Mouse (Mus musculus) hematopoietic stem cell, adult 5-6 weeks (primary cell): Measurements from ENCODE around the gene Agtr1b. TPM values are rescaled to one million over a fixed set of nuclear protein-coding genes. Genes with fewer than 3 reads are reported as not detected.

Experiments
- total RNA-seq: library from RNA; stranded (forward); fragments of 172-1452, 232-1000 nt; gene quantifications from 2 replicates; pipeline ENCODE4 v1.2.3, GENCODE M21; 2017

Agtr1b gene
- total RNA-seq, 1 experiment from 2014 or later: not detected

Other genes with a start within 250 kb of the Agtr1b start
- gene Gyg, start 211.9 kb downstream of the Agtr1b start, total RNA-seq: 35.1 and 41.8 TPM in 2 replicates
- gene Cpa3, start 125.0 kb downstream of the Agtr1b start, total RNA-seq: 25.3 and 46.5 TPM in 2 replicates
- not detected in 2 replicates for gene Cpb1, start 91.4 kb downstream of the Agtr1b start, total RNA-seq